Mouse (Mus musculus) MEL (cell line): Measurements from ENCODE around the gene Zbp1.

Experiments used
- CHD2 ChIP-seq: IDR thresholded peaks from 2 replicates; pipeline ENCODE4 v1.6.1; 2011; ENCODE audit warnings: low read length, improper control_type of control experiment
- CTCF ChIP-seq, 3 experiments: IDR thresholded peaks in 2 of 3; conservative IDR thresholded peaks in 1 of 3; 2 replicates each; pipeline ENCODE4 v1.5.1; 2011 to 2012; ENCODE audit warnings: low read length in 3 of 3, low read depth in 2 of 3, mild to moderate bottlenecking in 2 of 3, improper control_type of control experiment in 1 of 3, inconsistent platforms in 1 of 3, mixed read lengths in 1 of 3, moderate library complexity in 1 of 3; ENCODE audit not compliant: control insufficient read depth in 1 of 3, insufficient read depth in 1 of 3, poor library complexity in 1 of 3, severe bottlenecking in 1 of 3
- MAX ChIP-seq: IDR thresholded peaks from 2 replicates; pipeline ENCODE4 v1.6.1; 2011; ENCODE audit warnings: low read length, improper control_type of control experiment
- TCF12 ChIP-seq: IDR thresholded peaks from 2 replicates; pipeline ENCODE4 v1.6.1; 2014; ENCODE audit warnings: low read depth, mild to moderate bottlenecking, inconsistent platforms, low read length, improper control_type of control experiment, moderate library complexity
- USF1 ChIP-seq: IDR thresholded peaks from 2 replicates; pipeline ENCODE4 v1.6.1; 2014; ENCODE audit warnings: low read depth, mild to moderate bottlenecking, inconsistent platforms, low read length, improper control_type of control experiment, moderate library complexity

DNA sequence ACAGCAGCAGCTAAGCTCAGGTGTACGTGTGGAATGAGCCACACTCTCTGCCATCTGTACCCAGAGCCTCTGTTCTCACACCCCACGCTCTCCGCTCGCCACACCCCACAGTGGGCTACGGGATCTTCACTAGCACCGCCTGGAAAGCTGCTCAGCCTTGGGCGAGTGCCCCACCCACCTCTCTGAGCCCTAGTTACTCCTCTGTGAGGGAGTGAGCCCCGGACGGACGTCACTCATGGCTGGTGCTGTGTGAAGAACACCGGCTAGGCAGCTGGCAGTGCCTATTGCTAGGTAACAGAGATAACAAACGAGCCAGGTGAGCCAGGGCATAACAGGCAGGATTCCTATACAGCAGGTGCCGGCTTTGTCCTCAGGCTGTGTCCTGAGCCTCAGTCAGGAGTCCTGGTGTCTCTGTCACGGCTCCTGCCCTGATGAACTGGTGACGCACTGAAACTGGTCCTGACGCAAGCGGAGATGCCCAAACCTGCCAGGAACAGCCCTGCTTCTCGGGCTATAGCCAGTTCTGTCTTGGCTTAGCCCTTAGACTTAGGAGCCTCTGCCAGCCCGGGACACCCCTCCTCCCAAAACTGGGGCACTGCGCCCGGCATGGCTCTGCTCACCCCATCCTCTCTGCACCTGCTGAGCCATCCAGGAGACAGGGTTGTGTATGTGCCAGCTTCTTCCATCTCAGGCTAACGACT, 13.5 kb upstream of the Zbp1 start:
- TF ChIP-seq CTCF (IDR thresholded peaks at IDR 0.05 in 2 of 3, conservative IDR thresholded peaks at IDR 0.05 in 1 of 3; ENCODE audit: control insufficient read depth in 1 of 3, insufficient read depth in 1 of 3, low read depth in 2 of 3, low read length in 3 of 3, poor library complexity in 1 of 3, severe bottlenecking in 1 of 3) = no peak
- no peak for TF ChIP-seq MAX
- no peak for TF ChIP-seq TCF12
- TF ChIP-seq USF1 = no peak
- TF ChIP-seq CHD2 = no peak
